Mouse (Mus musculus) G1E (cell line): ENCODE results near the gene Cd3d.
"Not testable (repeated sequence)": the region's sequence is repeated elsewhere in the genome, so short reads cannot be mapped to it uniquely, and the experiment has no call there.

Experiments used
- CTCF ChIP-seq: IDR thresholded peaks from 2 replicates; pipeline ENCODE4 v1.5.1; 2012; ENCODE audit warnings: low read depth, low read length, inconsistent platforms, mixed read lengths
- GATA1 ChIP-seq: IDR thresholded peaks from 2 replicates; pipeline ENCODE4 v1.6.1; 2012; ENCODE audit warnings: borderline replicate concordance, low read length, inconsistent platforms, mixed read lengths
- GATA2 ChIP-seq: IDR thresholded peaks from 2 replicates; pipeline ENCODE4 v1.6.1; 2012; ENCODE audit warnings: low read depth, low read length, inconsistent platforms, borderline replicate concordance
- TAL1 ChIP-seq: conservative IDR thresholded peaks from 2 replicates; pipeline ENCODE4 v1.6.1; 2012; ENCODE audit warnings: low read depth, low read length, inconsistent platforms, mixed read lengths

DNA sequence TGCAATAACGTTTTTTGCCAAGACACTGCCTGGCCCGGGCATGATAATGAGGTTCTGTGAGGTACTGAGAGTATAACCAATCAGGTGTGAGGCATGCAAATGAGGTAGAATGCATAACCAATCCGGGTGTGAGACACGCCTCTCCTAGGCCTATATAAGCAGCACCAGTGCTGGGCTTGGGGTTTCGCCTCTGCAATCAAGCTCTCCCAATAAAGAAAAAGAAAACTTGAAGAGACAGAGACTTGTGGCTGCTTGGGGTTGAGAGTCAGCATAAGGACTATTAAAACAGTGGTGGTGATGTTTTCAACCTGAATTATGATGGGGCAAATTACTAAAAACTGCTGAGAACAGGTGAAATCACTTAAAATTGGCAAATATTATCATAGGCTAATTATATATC, 13.8 kb upstream of the Cd3d start:
- not testable (repeated sequence) for TF ChIP-seq CTCF, GATA1, GATA2, TAL1
